Mouse (Mus musculus): Measurements from ENCODE around the gene Hsd17b13.

- no peak for TF ChIP-seq CTCF (IDR thresholded peaks at IDR 0.05; ENCODE audit: borderline replicate concordance, insufficient read depth, low read depth, low read length)
- TF ChIP-seq POLR2A (IDR thresholded peaks at IDR 0.05; ENCODE audit: borderline replicate concordance, insufficient read depth, low read length) = no peak
Measured at GRCm38 (mm10) chr5:104010261-104010660, 33.1 kb upstream of the Hsd17b13 start.

All from cerebellum, adult 2 months (tissue).